Mouse (Mus musculus): ENCODE measurements around the gene Gm10100. TPM values are rescaled to one million over a fixed set of nuclear protein-coding genes. Genes with fewer than 3 reads are reported as not detected.
"Not testable (repeated sequence)": the region's sequence is repeated elsewhere in the genome, so short reads cannot be mapped to it uniquely, and the experiment has no call there.

Gene Gm10100
- polyA plus RNA-seq, 1 experiment from 2014 or later = not detected

GRCm38 (mm10) chr10:77772142-77772541, 45.9 kb downstream of the Gm10100 start:
- not testable (repeated sequence) for H3K27me3 ChIP-seq (replicated peaks; ENCODE audit: control insufficient read depth, insufficient read depth, low read length); H3K9ac ChIP-seq (ENCODE audit: low read depth, low read length); H3K36me3 ChIP-seq (ENCODE audit: control insufficient read depth, insufficient read depth, low read length); H3K4me3 ChIP-seq (ENCODE audit: low read depth, low read length); H3K4me2 ChIP-seq; ATAC-seq (replicated peaks; ENCODE audit: low FRiP score); H3K4me1 ChIP-seq (replicated peaks; ENCODE audit: control insufficient read depth, insufficient read depth, low read length); H3K9me3 ChIP-seq (ENCODE audit: control insufficient read depth, low read length); H3K27ac ChIP-seq (ENCODE audit: low read depth, low read length); DNase-seq (ENCODE audit: low spot score)
- 78% methylated on average over 1 of the region's 3 CpGs for WGBS

Other genes starting within 250 kb of the Gm10100 start
- 42.6 and 47.4 TPM in 2 replicates for gene Fam207a, start 210.7 kb upstream of the Gm10100 start, polyA plus RNA-seq (2014; fragmentation: Nextera tagmentation; extraction: Ambion mirVana)
- 18.6 and 19.1 TPM in 2 replicates for gene Itgb2, start 196.2 kb upstream of the Gm10100 start, polyA plus RNA-seq (2014; fragmentation: Nextera tagmentation; extraction: Ambion mirVana)
- gene Pttg1ip, start 144.8 kb upstream of the Gm10100 start, polyA plus RNA-seq (2014; fragmentation: Nextera tagmentation; extraction: Ambion mirVana) = 94.0 and 99.7 TPM in 2 replicates
- gene Sumo3, start 120.4 kb upstream of the Gm10100 start, polyA plus RNA-seq (2014; fragmentation: Nextera tagmentation; extraction: Ambion mirVana) = 249 and 271 TPM in 2 replicates
- gene Gm49325, start 120.3 kb upstream of the Gm10100 start, polyA plus RNA-seq (2014; fragmentation: Nextera tagmentation; extraction: Ambion mirVana) = 1.8 and 4.5 TPM in 2 replicates
- gene Ube2g2, start 104.2 kb upstream of the Gm10100 start, polyA plus RNA-seq (2014; fragmentation: Nextera tagmentation; extraction: Ambion mirVana) = 62.1 and 67.9 TPM in 2 replicates
- gene Tspear, start 39.9 kb upstream of the Gm10100 start, polyA plus RNA-seq (2014; fragmentation: Nextera tagmentation; extraction: Ambion mirVana) = 0.16 TPM in 1 of 2 replicates, not detected in the other
- gene Gm19402, start 35.7 kb upstream of the Gm10100 start, polyA plus RNA-seq (2014; fragmentation: Nextera tagmentation; extraction: Ambion mirVana) = not detected in 2 replicates
- gene Gm9508, start 29.3 kb upstream of the Gm10100 start, polyA plus RNA-seq (2014; fragmentation: Nextera tagmentation; extraction: Ambion mirVana) = not detected in 2 replicates
- gene Gm10272, start 19.9 kb upstream of the Gm10100 start, polyA plus RNA-seq (2014; fragmentation: Nextera tagmentation; extraction: Ambion mirVana) = not detected in 2 replicates
- not detected in 2 replicates for gene Gm10024, start 15.0 kb upstream of the Gm10100 start, polyA plus RNA-seq (2014; fragmentation: Nextera tagmentation; extraction: Ambion mirVana)
- not detected in 2 replicates for gene Gm10142, start 10.7 kb upstream of the Gm10100 start, polyA plus RNA-seq (2014; fragmentation: Nextera tagmentation; extraction: Ambion mirVana)
- not detected in 2 replicates for gene Krtap12-1, start 5.9 kb upstream of the Gm10100 start, polyA plus RNA-seq (2014; fragmentation: Nextera tagmentation; extraction: Ambion mirVana)
- not detected in 2 replicates for gene Gm18596, start 16.2 kb downstream of the Gm10100 start, polyA plus RNA-seq (2014; fragmentation: Nextera tagmentation; extraction: Ambion mirVana)
- not detected in 2 replicates for gene Gm9736, start 24.9 kb downstream of the Gm10100 start, polyA plus RNA-seq (2014; fragmentation: Nextera tagmentation; extraction: Ambion mirVana)
- gene Gm3233, start 33.2 kb downstream of the Gm10100 start, polyA plus RNA-seq (2014; fragmentation: Nextera tagmentation; extraction: Ambion mirVana) = not detected in 2 replicates
- gene Gm3238, start 44.8 kb downstream of the Gm10100 start, polyA plus RNA-seq (2014; fragmentation: Nextera tagmentation; extraction: Ambion mirVana) = not detected in 2 replicates
- not detected in 2 replicates for gene Gm7138, start 50.5 kb downstream of the Gm10100 start, polyA plus RNA-seq (2014; fragmentation: Nextera tagmentation; extraction: Ambion mirVana)
- not detected in 2 replicates for gene Gm3250, start 56.1 kb downstream of the Gm10100 start, polyA plus RNA-seq (2014; fragmentation: Nextera tagmentation; extraction: Ambion mirVana)
- not detected in 2 replicates for gene Gm7137, start 61.7 kb downstream of the Gm10100 start, polyA plus RNA-seq (2014; fragmentation: Nextera tagmentation; extraction: Ambion mirVana)
- gene Gm9639, start 68.6 kb downstream of the Gm10100 start, polyA plus RNA-seq (2014; fragmentation: Nextera tagmentation; extraction: Ambion mirVana) = not detected in 2 replicates
- gene Gm19668, start 72.6 kb downstream of the Gm10100 start, polyA plus RNA-seq (2014; fragmentation: Nextera tagmentation; extraction: Ambion mirVana) = not detected in 2 replicates
- not detected in 2 replicates for gene Gm9507, start 85.4 kb downstream of the Gm10100 start, polyA plus RNA-seq (2014; fragmentation: Nextera tagmentation; extraction: Ambion mirVana)
- gene Gm2696, start 88.2 kb downstream of the Gm10100 start, polyA plus RNA-seq (2014; fragmentation: Nextera tagmentation; extraction: Ambion mirVana) = not detected in 2 replicates
- not detected in 2 replicates for gene Krtap10-4, start 100.6 kb downstream of the Gm10100 start, polyA plus RNA-seq (2014; fragmentation: Nextera tagmentation; extraction: Ambion mirVana)
- not detected in 2 replicates for gene Krtap10-10, start 109.5 kb downstream of the Gm10100 start, polyA plus RNA-seq (2014; fragmentation: Nextera tagmentation; extraction: Ambion mirVana)
- gene Gm36176, start 120.3 kb downstream of the Gm10100 start, polyA plus RNA-seq (2014; fragmentation: Nextera tagmentation; extraction: Ambion mirVana) = not detected in 2 replicates
- not detected in 2 replicates for gene Gm10318, start 126.4 kb downstream of the Gm10100 start, polyA plus RNA-seq (2014; fragmentation: Nextera tagmentation; extraction: Ambion mirVana)
- not detected in 2 replicates for gene Gm3285, start 135.5 kb downstream of the Gm10100 start, polyA plus RNA-seq (2014; fragmentation: Nextera tagmentation; extraction: Ambion mirVana)
- 8.2 and 10.0 TPM in 2 replicates for gene Lrrc3, start 176.1 kb downstream of the Gm10100 start, polyA plus RNA-seq (2014; fragmentation: Nextera tagmentation; extraction: Ambion mirVana)
- 1.2 TPM in 2 replicates for gene Trpm2, start 244.1 kb downstream of the Gm10100 start, polyA plus RNA-seq (2014; fragmentation: Nextera tagmentation; extraction: Ambion mirVana)

Data from liver, embryonic 11.5 days (tissue).